Mouse (Mus musculus) Patski (cell line): ENCODE measurements around the gene Lgmn. TPM values are rescaled to one million over a fixed set of nuclear protein-coding genes. Genes with fewer than 3 reads are reported as not detected.

Experiments
- ATAC-seq: fragments of 100-300 bp; one replicate; pipeline ENCODE4 v1.8.0; 2021
- CTCF ChIA-PET: fragments of 350-600 bp; sonication (Branson Sonifier 250); formaldehyde crosslinking; loops from one replicate; lab custom pipeline; 2022; ENCODE audit warnings: inconsistent platforms; lab: Charles Lee
- POLR2A ChIA-PET: fragments of 350-600 bp; sonication (Branson Sonifier 250); formaldehyde crosslinking; loops from one replicate; lab custom pipeline; 2022; ENCODE audit warnings: antibody characterized with exemption, inconsistent platforms; lab: Charles Lee
- DNase-seq: peaks from one replicate; pipeline ENCODE4 v3.0.0-alpha.2; 2011; ENCODE audit warnings: low read depth, low spot score
- H3K27me3 ChIP-seq: fragments of 371-371 bp; one replicate; pipeline ENCODE4 v1.5.1; 2021
- CTCF ChIP-seq: fragments of 100-300 bp; IDR thresholded peaks from one replicate; pipeline ENCODE4 v1.5.1; 2021
- in situ Hi-C: fragments of 300-500 bp; cut with MboI; formaldehyde crosslinking; loops from 3 replicates; pipeline ENCODE4 v1.11.1; 2018; ENCODE audit warnings: low pct_unique_long_range_greater_than_20kb, mixed read lengths
- polyA plus RNA-seq: library from polyadenylated mRNA; unstranded; gene quantifications from one replicate; pipeline ENCODE4 v1.2.3, GENCODE M21; 2021

Gene Lgmn
- polyA plus RNA-seq, 1 experiment from 2014 or later, result 436 TPM

GRCm38 (mm10) chr12:102438983-102439631 is 506 bp downstream of the Lgmn start:
- ATAC-seq (peak; percentile 28), DNase-seq (no peak)
- H3K27me3 ChIP-seq, result no peaks in the 10 kb centered on the region
- in situ Hi-C loops, result no loop called here
- POLR2A ChIA-PET, result interaction anchor here (0.8 to 1.5 kb wide), 6 partner anchors 14 to 47 kb away, joined by 3 to 6 read pairs (median 3); no protein-coding TSS in a partner anchor
- no peak for TF ChIP-seq CTCF
- CTCF ChIA-PET, result interaction anchor here (0.9 to 3.0 kb wide), 6 partner anchors 11 to 52 kb away, joined by 3 to 18 read pairs (median 6); no protein-coding TSS in a partner anchor

DNA sequence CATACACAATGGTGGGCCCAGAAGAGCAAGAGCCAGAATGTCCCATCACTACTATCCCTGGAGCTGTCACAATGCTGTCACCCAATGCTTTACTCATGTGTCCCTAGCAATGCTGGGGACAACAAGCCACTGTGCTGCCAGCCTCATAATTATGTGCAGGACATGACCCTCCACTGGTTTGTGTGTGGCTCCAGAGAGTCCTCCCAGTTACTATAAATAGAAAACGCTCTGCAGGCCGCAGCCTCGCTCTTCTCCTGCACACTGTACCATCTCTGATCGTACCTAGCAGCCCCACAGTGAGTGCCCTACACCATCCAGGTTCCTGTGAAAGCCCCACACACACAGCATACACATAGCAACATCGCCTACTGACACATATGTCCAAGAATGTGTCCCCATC is 1.7 kb downstream of the Lgmn start:
- H3K27me3 ChIP-seq, result no peaks in the 10 kb centered on the region
- ChIA-PET CTCF (no interaction called here), POLR2A (no interaction called here)
- no peak for TF ChIP-seq CTCF
- in situ Hi-C loops, result no loop called here
- DNase-seq, result no peak
- ATAC-seq, result no peak

GRCm38 (mm10) chr12:102436939-102437526 is 2.6 kb downstream of the Lgmn start:
- no peak for ATAC-seq
- TF ChIP-seq CTCF, result no peak
- ChIA-PET POLR2A (no interaction called here), CTCF (interaction anchor here (1.1 kb wide), 1 partner anchor 44 kb away, joined by 3 read pairs; no protein-coding TSS in a partner anchor)
- in situ Hi-C loops, result no loop called here
- no peak for DNase-seq
- H3K27me3 ChIP-seq, result no peaks in the 10 kb centered on the region

- H3K27me3 ChIP-seq, result no peaks in the 10 kb centered on the region
- in situ Hi-C loops, result no loop called here
- TF ChIP-seq CTCF, result no peak
- ATAC-seq (no peak), DNase-seq (no peak)
- CTCF ChIA-PET, result interaction anchor here (0.8 to 1.3 kb wide), 3 partner anchors 12 to 42 kb away, joined by 3 to 4 read pairs (median 4); no protein-coding TSS in a partner anchor
- POLR2A ChIA-PET, result no interaction called here
These were observed 5.5 kb downstream of the Lgmn start for GRCm38 (mm10) chr12:102434107-102434506.

- ChIA-PET CTCF (interaction anchor here (1.0 to 2.0 kb wide), 2 partner anchors 30 to 40 kb away, joined by 3 to 5 read pairs; no protein-coding TSS in a partner anchor), POLR2A (interaction anchor here (2.0 kb wide), 1 partner anchor 10 kb away, joined by 5 read pairs; no protein-coding TSS in a partner anchor)
- ATAC-seq, result peak; percentile 86
- DNase-seq, result peak; percentile 74
- TF ChIP-seq CTCF, result no peak
- no peaks in the 10 kb centered on the region for H3K27me3 ChIP-seq
- in situ Hi-C loops, result no loop called here
These were observed 7.4 kb downstream of the Lgmn start for GRCm38 (mm10) chr12:102432238-102432637.

DNA sequence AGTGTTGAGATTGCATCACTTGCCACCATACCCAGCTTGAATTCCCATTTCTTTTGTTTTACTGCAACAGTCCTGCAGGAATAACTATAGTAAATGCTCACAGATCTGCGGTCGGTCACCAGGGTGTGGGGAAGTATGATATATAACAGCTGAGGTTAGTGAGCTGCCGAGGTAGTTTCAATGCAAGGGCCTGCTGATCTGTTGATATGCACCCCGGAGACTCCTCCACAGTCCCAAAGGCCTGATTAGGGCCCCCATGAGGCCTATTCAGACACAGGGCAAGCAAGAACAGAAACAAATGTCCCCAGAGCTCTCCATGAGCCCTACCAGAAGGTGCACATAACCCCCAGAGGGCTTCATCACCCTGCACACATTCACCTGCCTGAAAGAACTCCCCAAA is 9.4 kb downstream of the Lgmn start:
- POLR2A ChIA-PET, result no interaction called here
- ATAC-seq (no peak), DNase-seq (no peak)
- in situ Hi-C loops, result no loop called here
- no peak for TF ChIP-seq CTCF
- H3K27me3 ChIP-seq, result no peaks in the 10 kb centered on the region
- CTCF ChIA-PET, result interaction anchor here (2.0 kb wide), 1 partner anchor 32 kb away, joined by 5 read pairs; no protein-coding TSS in a partner anchor

GRCm38 (mm10) chr12:102429656-102430055 is 10.0 kb downstream of the Lgmn start:
- CTCF ChIA-PET, result no interaction called here

GRCm38 (mm10) chr12:102426285-102426684 is 13.3 kb downstream of the Lgmn start:
- no peak for TF ChIP-seq CTCF
- POLR2A ChIA-PET, result no interaction called here
- CTCF ChIA-PET, result no interaction called here
- DNase-seq (no peak), ATAC-seq (peak; percentile 81)
- H3K27me3 ChIP-seq, result no peaks in the 10 kb centered on the region
- in situ Hi-C loops, result no loop called here

More at GRCm38 (mm10) chr12:102429656-102430055, 10.0 kb downstream of the Lgmn start:
- H3K27me3 ChIP-seq, result no peaks in the 10 kb centered on the region
- DNase-seq, result no peak
- POLR2A ChIA-PET, result no interaction called here
- in situ Hi-C loops, result no loop called here
- no peak for ATAC-seq
- TF ChIP-seq CTCF, result no peak

DNA sequence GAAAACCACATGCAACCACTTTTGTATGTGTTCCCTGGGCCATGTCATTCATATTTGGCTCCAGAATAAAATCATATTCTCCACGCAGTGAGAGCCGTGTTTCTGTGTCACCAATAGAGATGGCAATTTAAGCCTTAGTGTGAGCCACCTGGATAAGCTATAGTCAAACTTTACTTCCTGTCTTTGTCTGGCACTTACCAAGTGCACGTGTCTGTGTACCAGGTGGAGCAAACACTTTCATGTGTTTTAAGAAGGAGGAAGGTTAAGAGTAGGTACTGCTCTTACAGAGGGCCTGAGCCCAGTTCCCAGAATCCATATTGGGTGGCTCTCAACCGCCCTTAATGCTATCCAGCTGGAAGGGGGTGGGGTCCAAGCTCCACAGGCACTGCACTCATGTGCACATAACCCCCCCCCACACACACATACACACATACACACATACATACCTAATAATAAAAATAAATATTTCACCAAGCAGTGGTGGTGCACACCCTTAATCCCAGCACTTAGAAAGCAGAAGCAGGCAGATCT is 14.5 kb downstream of the Lgmn start:
- ChIA-PET POLR2A (no interaction called here), CTCF (no interaction called here)
- ATAC-seq, result no peak
- in situ Hi-C loops, result no loop called here
- TF ChIP-seq CTCF, result no peak
- DNase-seq, result no peak
- no peaks in the 10 kb centered on the region for H3K27me3 ChIP-seq

GRCm38 (mm10) chr12:102424456-102424855 is 15.2 kb downstream of the Lgmn start:
- no peaks in the 10 kb centered on the region for H3K27me3 ChIP-seq
- no peak for TF ChIP-seq CTCF
- ChIA-PET POLR2A (no interaction called here), CTCF (no interaction called here)
- DNase-seq (no peak), ATAC-seq (no peak)
- in situ Hi-C loops, result no loop called here

GRCm38 (mm10) chr12:102423625-102424024 is 16.0 kb downstream of the Lgmn start:
- no peak for TF ChIP-seq CTCF
- in situ Hi-C loops, result no loop called here
- no peaks in the 10 kb centered on the region for H3K27me3 ChIP-seq
- ATAC-seq, result no peak
- DNase-seq, result no peak
- ChIA-PET POLR2A (no interaction called here), CTCF (no interaction called here)
